Mouse (Mus musculus): ENCODE measurements around the gene Pax6. TPM values are rescaled to one million over a fixed set of nuclear protein-coding genes. Genes with fewer than 3 reads are reported as not detected.

Pax6 gene
- polyA plus RNA-seq (2012), result 0.03 and 0.15 TPM in 2 replicates

DNA sequence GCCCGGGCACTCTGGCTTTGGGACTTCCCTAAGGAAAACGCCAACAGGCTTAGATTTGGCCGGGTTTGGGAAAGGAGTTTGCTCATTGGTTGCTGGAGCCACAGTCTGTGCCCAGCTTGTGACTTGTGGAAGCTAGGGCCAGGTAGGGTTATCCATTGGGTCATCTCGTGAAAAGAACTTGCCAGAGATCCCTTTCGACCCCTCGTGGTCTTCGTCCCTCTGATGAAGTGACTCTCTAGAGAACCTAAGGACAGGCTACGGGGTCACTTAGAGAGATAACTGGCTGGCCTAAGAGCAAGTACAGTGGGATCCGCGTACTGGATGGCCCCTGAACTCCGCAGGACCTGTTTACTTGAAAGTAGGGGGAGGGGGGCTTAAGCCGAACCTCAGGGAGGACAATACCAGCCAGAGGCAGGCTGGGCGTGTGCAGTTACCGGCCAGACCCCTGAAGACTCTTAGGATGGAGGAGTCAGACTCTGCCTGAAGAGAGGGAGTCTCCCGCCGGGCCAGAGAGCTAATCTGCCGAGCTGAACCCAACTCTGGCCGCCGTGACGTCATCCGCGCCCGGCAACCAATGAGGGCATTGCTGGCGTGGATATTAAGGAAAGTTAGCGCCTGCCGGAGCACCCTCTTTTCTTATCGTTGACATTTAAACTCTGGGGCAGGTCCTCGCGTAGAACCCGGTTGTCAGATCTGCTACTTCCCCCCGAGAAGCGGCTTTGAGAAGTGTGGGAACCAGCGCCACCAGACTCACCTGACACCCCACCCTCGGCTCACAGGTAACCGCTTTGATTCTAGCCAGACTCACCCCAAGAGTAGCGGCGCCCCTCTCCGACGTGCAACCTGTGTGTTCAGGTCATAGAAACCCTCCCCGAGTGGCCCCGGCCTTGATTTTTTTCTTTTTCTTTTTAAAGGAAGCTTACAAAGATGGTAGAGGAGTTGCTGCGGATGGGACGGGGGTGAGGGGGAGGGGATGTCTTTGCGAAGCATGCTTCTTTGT lies at the start of gene Pax6:
Gene Pax6 (plus strand): TSS at position 630 of the 1,000 bp plus-strand sequence.

Other genes with a start within 250 kb of the Pax6 start
- gene Elp4, start 235.7 kb downstream of the Pax6 start, polyA plus RNA-seq (2012), result 4.0 and 4.7 TPM in 2 replicates
- gene Immp1l, start 235.7 kb downstream of the Pax6 start, polyA plus RNA-seq (2012), result 2.1 and 3.1 TPM in 2 replicates

All from megakaryocyte-erythroid progenitor cell, adult 5 weeks (primary cell).